Comparison of ENCODE assay signal across 17 mouse cellular contexts in genomic region chr14:21850419-21851127, GRCm38 (mm10). TPM values are rescaled to one million over a fixed set of nuclear protein-coding genes. Genes with fewer than 3 reads are reported as not detected.
DNase-seq lines count a peak whose midpoint lies in the region; ATAC-seq and TF ChIP-seq lines count a peak whose summit lies in the region.
"Had no signal": no experiment of that assay in that cellular context is flagged by ENCODE, and none has a peak within 500 bp of the region (broad histone marks: within the 10 kb centered on the region; RNA-seq: fewer than 3 reads in every experiment).

No protein-coding gene starts in this region.

- no peak for TF ChIP-seq CTCF in lung, postnatal 0 days (IDR thresholded peaks at IDR 0.05)
- no peak for TF ChIP-seq CTCF in liver, postnatal 0 days (IDR thresholded peaks at IDR 0.05; ENCODE audit: low read depth)

- H3K9ac ChIP-seq in lung, postnatal 0 days (replicated peaks; ENCODE audit: low read depth) = no peak overlapping the region
- H3K9ac ChIP-seq in liver, postnatal 0 days (replicated peaks) = no peak overlapping the region
- H3K9ac ChIP-seq: embryonic facial prominence, embryonic 15.5 days; neural tube, embryonic 15.5 days had no signal

- peaks cover 26% of the 10 kb centered on the region; the same call in 1 of the 2 replicates for H3K4me1 ChIP-seq in lung, postnatal 0 days (ENCODE audit: insufficient read depth, low read depth, low read length)
- H3K4me1 ChIP-seq in liver, postnatal 0 days (ENCODE audit: insufficient read depth) = peaks cover 58% of the 10 kb centered on the region

- peak; percentile 86 for DNase-seq in heart, adult 11 months
- no peak for DNase-seq in heart, adult 8-10 months (ENCODE audit: low spot score)
- DNase-seq in lung, postnatal 0 days (ENCODE audit: low spot score) = no peak
- DNase-seq in lung, postnatal 10 days = no peak
- peak; percentile 42 for DNase-seq in liver, postnatal 0 days
- no peak for DNase-seq in ovary, postnatal 10 days (ENCODE audit: low spot score)
- DNase-seq: adrenal gland, adult 8-10 months; cerebellum, adult 8-10 months; heart, adult 18-20 months; kidney, postnatal 10 days; layer of hippocampus, adult 9-11 months had no signal

- H3K4me3 ChIP-seq in lung, postnatal 0 days (ENCODE audit: low read depth, low read length) = no peak overlapping the region
- no peak overlapping the region for H3K4me3 ChIP-seq in liver, postnatal 0 days (ENCODE audit: low read depth, low read length)
- H3K4me3 ChIP-seq: embryonic facial prominence, embryonic 15.5 days; midbrain, embryonic 10.5 days; neural tube, embryonic 15.5 days had no signal

- no peaks in the 10 kb centered on the region for H3K27me3 ChIP-seq in lung, postnatal 0 days (replicated peaks; ENCODE audit: insufficient read depth, low read length)
- no peaks in the 10 kb centered on the region for H3K27me3 ChIP-seq in liver, postnatal 0 days (ENCODE audit: insufficient read depth, low read length)
- H3K27me3 ChIP-seq: embryonic facial prominence, embryonic 15.5 days; neural tube, embryonic 15.5 days had no signal

- no peaks in the 10 kb centered on the region for H3K9me3 ChIP-seq in lung, postnatal 0 days (ENCODE audit: low read length)
- H3K9me3 ChIP-seq in liver, postnatal 0 days (ENCODE audit: low read length) = no peaks in the 10 kb centered on the region
- H3K9me3 ChIP-seq: embryonic facial prominence, embryonic 15.5 days; midbrain, embryonic 10.5 days; neural tube, embryonic 15.5 days had no signal

- peak; percentile 22; the same call in 1 of the 2 replicates for TF ChIP-seq EP300 in lung, postnatal 0 days (IDR thresholded peaks at IDR 0.05)
- TF ChIP-seq EP300 in liver, postnatal 0 days (IDR thresholded peaks at IDR 0.05; ENCODE audit: low read depth) = peak; percentile 73; the same call in 1 of the 2 replicates

- no peak overlapping the region for H3K4me2 ChIP-seq in lung, postnatal 0 days (replicated peaks; ENCODE audit: low read depth, low read length)
- H3K4me2 ChIP-seq in liver, postnatal 0 days (ENCODE audit: low read depth, low read length) = peak overlapping the region; percentile 40
- H3K4me2 ChIP-seq: embryonic facial prominence, embryonic 15.5 days; neural tube, embryonic 15.5 days had no signal

- ATAC-seq in lung, postnatal 0 days = peak; percentile 3; the same call in 1 of the 2 replicates
- 0 out of 2 replicates have a peak, but pooled peaks have one; percentile 23 for ATAC-seq in erythroid progenitor cell, adult 5-6 weeks (replicated peaks; ENCODE audit: low FRiP score, poor library complexity, severe bottlenecking)
- peak; percentile 18 for ATAC-seq in liver, postnatal 0 days
- ATAC-seq in megakaryocyte progenitor cell, adult 5-6 weeks (replicated peaks; ENCODE audit: poor library complexity) = no peak
- ATAC-seq: forebrain, embryonic 14.5 days had no signal

- WGBS in lung, postnatal 0 days = 67% methylated on average over 24 of the region's 24 CpGs
- 64% methylated on average over 24 of the region's 24 CpGs for WGBS in liver, postnatal 0 days (ENCODE audit: insufficient replicate concordance)

- no peak overlapping the region for H3K27ac ChIP-seq in lung, postnatal 0 days (ENCODE audit: low read length)
- H3K27ac ChIP-seq in liver, postnatal 0 days (ENCODE audit: low read depth) = peak overlapping the region; percentile 77
- H3K27ac ChIP-seq: embryonic facial prominence, embryonic 15.5 days had no signal

- H3K36me3 ChIP-seq in lung, postnatal 0 days (ENCODE audit: insufficient read depth, low read length) = no peaks in the 10 kb centered on the region
- H3K36me3 ChIP-seq in liver, postnatal 0 days (replicated peaks; ENCODE audit: insufficient read depth, low read length) = peaks cover 12% of the 10 kb centered on the region

RNA-seq across cellular contexts. Expression of gene Comtd1, which starts 1.8 kb away (rescaled TPM):
- total RNA-seq in heart, adult 8-10 months (2022) = 10 to 100 TPM in 2 of 4 experiments, 1 to 10 TPM in 2; 8.4 to 12.0 (median 10.3) TPM
- 13.0 and 14.7 TPM in 2 replicates for polyA plus RNA-seq in lung, postnatal 0 days (2015; fragmentation: Nextera tagmentation; extraction: Ambion mirVana)
- total RNA-seq in erythroid progenitor cell, adult 5-6 weeks (2015; ENCODE audit: low replicate concordance) = 1.4 and 10.9 TPM in 2 replicates
- total RNA-seq in erythroid progenitor cell, adult 5-6 weeks (2017; ENCODE audit: low replicate concordance) = 10.0 and 12.7 TPM in 2 replicates
- 14.2 TPM in 2 replicates for polyA plus RNA-seq in liver, postnatal 0 days (2015; fragmentation: Nextera tagmentation; extraction: Ambion mirVana)
- 40.7 and 50.8 TPM in 2 replicates for total RNA-seq in megakaryocyte progenitor cell, adult 5-6 weeks (2015)
- 23.5 and 30.2 TPM in 2 replicates for total RNA-seq in megakaryocyte progenitor cell, adult 5-6 weeks (2017)

RNA-seq across cellular contexts. Expression of gene Vdac2, which starts 25.5 kb away (rescaled TPM):
- 100 to 1,000 TPM; 468 to 498 (median 480) TPM for total RNA-seq in heart, adult 8-10 months (2022)
- polyA plus RNA-seq in lung, postnatal 0 days (2015; fragmentation: Nextera tagmentation; extraction: Ambion mirVana) = 220 and 221 TPM in 2 replicates
- 122 and 138 TPM in 2 replicates for total RNA-seq in erythroid progenitor cell, adult 5-6 weeks (2015; ENCODE audit: low replicate concordance)
- total RNA-seq in erythroid progenitor cell, adult 5-6 weeks (2017; ENCODE audit: low replicate concordance) = 83.9 and 105 TPM in 2 replicates
- 128 and 129 TPM in 2 replicates for polyA plus RNA-seq in liver, postnatal 0 days (2015; fragmentation: Nextera tagmentation; extraction: Ambion mirVana)
- 468 and 477 TPM in 2 replicates for total RNA-seq in megakaryocyte progenitor cell, adult 5-6 weeks (2015)
- 395 and 402 TPM in 2 replicates for total RNA-seq in megakaryocyte progenitor cell, adult 5-6 weeks (2017)

Comparison
In these comparisons a context has a peak if more than half of its experiments do, and no peak if none do; other contexts are left out.
1. DNase-seq: peak in heart, adult 11 months (single experiment) and liver, postnatal 0 days (single experiment); none in heart, adult 8-10 months (single experiment), lung, postnatal 0 days (single experiment), lung, postnatal 10 days (single experiment) and ovary, postnatal 10 days (single experiment).